Mouse (Mus musculus): ENCODE results near the gene Ovol2. TPM values are rescaled to one million over a fixed set of nuclear protein-coding genes. Genes with fewer than 3 reads are reported as not detected.

Gene Ovol2
- polyA plus RNA-seq, 1 experiment = not detected

DNA sequence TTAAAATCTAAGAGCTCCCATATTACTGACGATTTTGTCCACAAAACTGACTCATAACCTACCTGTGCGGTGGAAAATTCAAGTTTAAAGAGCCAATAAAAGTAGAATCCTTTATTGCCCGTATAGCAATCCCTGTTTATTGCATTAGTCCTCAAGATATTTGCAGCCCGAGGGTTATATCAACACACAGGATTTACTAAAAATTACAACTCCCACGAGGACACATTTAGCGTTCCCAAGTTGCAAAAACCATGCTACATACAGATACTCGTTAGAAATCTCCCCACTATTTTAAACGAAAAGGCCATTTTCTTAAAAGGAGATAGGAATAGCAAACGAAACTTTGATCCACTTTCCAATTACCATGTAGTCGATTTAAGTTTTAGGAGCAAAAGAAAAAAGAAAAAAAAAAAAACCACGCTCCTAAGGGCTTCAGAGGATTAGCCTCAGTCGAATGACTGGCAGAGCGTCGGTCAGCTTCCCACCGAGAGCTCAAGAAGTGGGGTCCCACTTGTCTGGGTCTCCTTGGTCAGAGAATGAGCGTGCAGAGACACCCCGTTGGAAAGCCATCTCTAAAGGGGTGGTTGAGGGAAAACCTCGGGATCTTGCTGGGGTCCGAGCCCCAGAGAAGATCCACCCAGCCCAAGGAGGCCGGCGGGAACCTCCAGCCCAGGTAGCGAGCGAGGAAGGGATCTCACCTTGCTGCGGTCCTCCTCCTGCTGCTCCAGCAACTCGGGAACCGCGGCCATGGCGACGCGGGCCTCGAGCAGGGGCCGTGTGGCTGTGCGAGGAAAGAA is 62.1 kb downstream of the Ovol2 start:
- TF ChIP-seq POLR2A (IDR thresholded peaks at IDR 0.05; ENCODE audit: borderline replicate concordance, low read depth, low read length) (no peak), CTCF (IDR thresholded peaks at IDR 0.05; ENCODE audit: low read depth, low read length) (no peak)
- Histone ChIP-seq H3K27ac (ENCODE audit: insufficient read depth, low read depth, low read length) (peak overlapping the region; percentile 94), H3K4me1 (ENCODE audit: control insufficient read depth, insufficient read depth, low read length) (peaks cover 19% of the 10 kb centered on the region), H3K4me3 (ENCODE audit: insufficient read depth, low read length) (peak overlapping the region; percentile 87)

- TF ChIP-seq CTCF (IDR thresholded peaks at IDR 0.05; ENCODE audit: low read depth, low read length) = no peak
- TF ChIP-seq POLR2A (IDR thresholded peaks at IDR 0.05; ENCODE audit: borderline replicate concordance, low read depth, low read length) = no peak
- Histone ChIP-seq H3K4me1 (ENCODE audit: control insufficient read depth, insufficient read depth, low read length) (peaks cover 17% of the 10 kb centered on the region), H3K4me3 (ENCODE audit: insufficient read depth, low read length) (peak overlapping the region; percentile 87), H3K27ac (ENCODE audit: insufficient read depth, low read depth, low read length) (peak overlapping the region; percentile 94)
Observed at GRCm38 (mm10) chr2:144269306-144269650, 62.7 kb downstream of the Ovol2 start.

DNA sequence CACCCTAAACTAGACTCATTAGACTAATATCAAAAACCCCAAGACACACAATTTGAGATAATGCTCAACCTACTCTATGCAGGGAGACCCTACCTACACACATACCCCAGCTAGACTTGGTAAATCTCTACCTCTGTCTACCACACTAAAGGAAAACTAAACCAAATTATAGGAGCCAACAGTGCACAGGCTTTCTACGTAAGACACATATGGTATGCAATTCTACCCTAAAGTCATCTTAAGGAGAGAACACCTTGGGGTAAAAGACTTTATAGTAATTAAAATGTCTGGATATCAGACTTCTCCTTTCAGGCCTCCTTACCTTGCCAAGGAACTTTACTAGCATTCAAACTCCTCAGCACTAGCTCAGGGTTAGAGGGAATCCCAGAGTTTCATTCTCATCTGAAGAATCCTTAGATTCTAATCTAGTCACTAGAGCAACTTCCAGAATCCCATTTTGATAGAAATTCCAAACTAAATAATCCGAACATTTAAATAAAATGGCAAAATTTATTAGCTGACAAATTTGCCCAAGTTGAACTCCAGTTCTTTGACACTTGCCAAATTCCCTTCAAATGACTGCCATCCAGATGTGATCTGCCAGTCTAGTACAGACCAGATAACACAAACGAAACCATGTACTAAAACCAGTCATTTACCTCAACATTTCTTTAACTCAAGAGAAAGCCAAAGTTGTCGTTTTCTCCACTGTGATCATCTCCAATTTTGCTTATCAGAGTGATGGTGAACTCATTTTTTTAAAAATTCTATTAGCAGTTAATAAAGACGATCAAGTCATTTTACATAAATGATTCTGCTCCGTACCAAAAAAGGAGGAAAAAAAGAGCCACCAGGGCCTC is 63.3 kb downstream of the Ovol2 start:
- Histone ChIP-seq H3K27ac (ENCODE audit: insufficient read depth, low read depth, low read length) (peak overlapping the region; percentile 94), H3K4me3 (ENCODE audit: insufficient read depth, low read length) (peak overlapping the region; percentile 87), H3K4me1 (ENCODE audit: control insufficient read depth, insufficient read depth, low read length) (peaks cover 16% of the 10 kb centered on the region)
- TF ChIP-seq CTCF (IDR thresholded peaks at IDR 0.05; ENCODE audit: low read depth, low read length) = no peak
- no peak for TF ChIP-seq POLR2A (IDR thresholded peaks at IDR 0.05; ENCODE audit: borderline replicate concordance, low read depth, low read length)

DNA sequence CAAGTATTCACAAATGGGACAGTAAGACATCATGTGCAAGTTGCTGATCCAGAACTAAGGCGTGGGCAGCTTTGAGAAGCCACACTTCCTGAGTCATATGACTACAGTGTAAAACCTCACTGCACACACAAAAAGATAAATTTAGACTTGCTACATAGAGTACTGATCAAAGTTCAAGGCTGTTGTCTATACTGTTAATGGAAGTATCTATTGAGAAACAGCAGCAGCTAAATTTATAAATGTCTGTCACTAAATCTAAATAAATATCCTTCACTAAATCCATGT is 64.3 kb downstream of the Ovol2 start:
- Histone ChIP-seq H3K27ac (ENCODE audit: insufficient read depth, low read depth, low read length) (peak overlapping the region; percentile 94), H3K4me1 (ENCODE audit: control insufficient read depth, insufficient read depth, low read length) (peaks cover 18% of the 10 kb centered on the region), H3K4me3 (ENCODE audit: insufficient read depth, low read length) (peak overlapping the region; percentile 49)
- TF ChIP-seq CTCF (IDR thresholded peaks at IDR 0.05; ENCODE audit: low read depth, low read length) = no peak

GRCm38 (mm10) chr2:144267004-144267730 is 64.8 kb downstream of the Ovol2 start:
- H3K27ac ChIP-seq (ENCODE audit: insufficient read depth, low read depth, low read length) = peak overlapping the region; percentile 94
- no peak for TF ChIP-seq CTCF (IDR thresholded peaks at IDR 0.05; ENCODE audit: low read depth, low read length)
- H3K4me1 ChIP-seq (ENCODE audit: control insufficient read depth, insufficient read depth, low read length) = peaks cover 22% of the 10 kb centered on the region
- peak overlapping the region; percentile 49 for H3K4me3 ChIP-seq (ENCODE audit: insufficient read depth, low read length)

GRCm38 (mm10) chr2:144265916-144266683 is 65.8 kb downstream of the Ovol2 start:
- peak overlapping the region; percentile 49 for H3K4me3 ChIP-seq (ENCODE audit: insufficient read depth, low read length)
- TF ChIP-seq CTCF (IDR thresholded peaks at IDR 0.05; ENCODE audit: low read depth, low read length) (no peak), POLR2A (IDR thresholded peaks at IDR 0.05; ENCODE audit: borderline replicate concordance, low read depth, low read length) (no peak)
- peak overlapping the region; percentile 94 for H3K27ac ChIP-seq (ENCODE audit: insufficient read depth, low read depth, low read length)
- H3K4me1 ChIP-seq (ENCODE audit: control insufficient read depth, insufficient read depth, low read length) = peaks cover 30% of the 10 kb centered on the region

DNA sequence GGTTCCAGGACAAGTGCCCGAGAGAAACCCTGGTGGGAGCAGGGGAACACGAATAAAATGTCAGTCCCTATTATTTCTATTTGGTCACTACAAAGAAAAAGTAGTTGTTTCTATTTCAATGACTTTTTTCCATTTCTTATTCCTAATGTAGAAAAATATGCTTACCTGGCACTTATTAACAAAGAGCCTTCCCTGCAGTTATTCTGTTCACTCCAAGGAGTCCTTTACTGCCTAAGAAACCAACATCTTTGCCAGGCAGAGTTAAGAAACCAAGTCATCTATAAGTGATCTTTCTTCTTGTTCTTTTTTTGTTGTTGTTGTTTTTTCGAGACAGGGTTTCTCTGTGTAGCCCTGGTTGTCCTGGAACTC is 66.8 kb downstream of the Ovol2 start:
- TF ChIP-seq POLR2A (IDR thresholded peaks at IDR 0.05; ENCODE audit: borderline replicate concordance, low read depth, low read length) = no peak

GRCm38 (mm10) chr2:144264398-144265119 is 67.4 kb downstream of the Ovol2 start:
- H3K4me1 ChIP-seq (ENCODE audit: control insufficient read depth, insufficient read depth, low read length) = peaks cover 35% of the 10 kb centered on the region

More for the DNA sequence above, 66.8 kb downstream of the Ovol2 start:
- peak overlapping the region; percentile 94 for H3K27ac ChIP-seq (ENCODE audit: insufficient read depth, low read depth, low read length)
- H3K4me1 ChIP-seq (ENCODE audit: control insufficient read depth, insufficient read depth, low read length) = peaks cover 35% of the 10 kb centered on the region
- peak overlapping the region; percentile 39 for H3K4me3 ChIP-seq (ENCODE audit: insufficient read depth, low read length)

GRCm38 (mm10) chr2:144262837-144263236 is 69.1 kb downstream of the Ovol2 start:
- TF ChIP-seq POLR2A (IDR thresholded peaks at IDR 0.05; ENCODE audit: borderline replicate concordance, low read depth, low read length) = no peak
- TF ChIP-seq CTCF (IDR thresholded peaks at IDR 0.05; ENCODE audit: low read depth, low read length) = 0 out of 2 replicates have a peak, but pooled peaks have one; percentile 14
- Histone ChIP-seq H3K4me3 (ENCODE audit: insufficient read depth, low read length) (no peak overlapping the region), H3K27ac (ENCODE audit: insufficient read depth, low read depth, low read length) (no peak overlapping the region), H3K4me1 (ENCODE audit: control insufficient read depth, insufficient read depth, low read length) (peaks cover 37% of the 10 kb centered on the region)

More at GRCm38 (mm10) chr2:144264398-144265119, 67.4 kb downstream of the Ovol2 start:
- peak overlapping the region; percentile 94 for H3K27ac ChIP-seq (ENCODE audit: insufficient read depth, low read depth, low read length)
- H3K4me3 ChIP-seq (ENCODE audit: insufficient read depth, low read length) = peak overlapping the region; percentile 31
- no peak for TF ChIP-seq CTCF (IDR thresholded peaks at IDR 0.05; ENCODE audit: low read depth, low read length)
- TF ChIP-seq POLR2A (IDR thresholded peaks at IDR 0.05; ENCODE audit: borderline replicate concordance, low read depth, low read length) = no peak

Other genes with a start within 250 kb of the Ovol2 start
- gene Mgme1, start 61.5 kb downstream of the Ovol2 start, polyA plus RNA-seq (2012; ENCODE audit: insufficient read depth, insufficient read length, missing spikeins) = 12.2 and 13.2 TPM in 2 replicates
- 867 and 1,049 TPM in 2 replicates for gene Snx5, start 61.2 kb downstream of the Ovol2 start, polyA plus RNA-seq (2012; ENCODE audit: insufficient read depth, insufficient read length, missing spikeins)
- 23.7 and 33.0 TPM in 2 replicates for gene Kat14, start 36.8 kb upstream of the Ovol2 start, polyA plus RNA-seq (2012; ENCODE audit: insufficient read depth, insufficient read length, missing spikeins)
- gene Pet117, start 36.9 kb upstream of the Ovol2 start, polyA plus RNA-seq (2012; ENCODE audit: insufficient read depth, insufficient read length, missing spikeins) = 3.6 TPM in 1 of 2 replicates, not detected in the other
- gene Dzank1, start 195.3 kb upstream of the Ovol2 start, polyA plus RNA-seq (2012; ENCODE audit: insufficient read depth, insufficient read length, missing spikeins) = 1.1 and 1.4 TPM in 2 replicates
- 13.6 and 15.0 TPM in 2 replicates for gene Polr3f, start 195.6 kb upstream of the Ovol2 start, polyA plus RNA-seq (2012; ENCODE audit: insufficient read depth, insufficient read length, missing spikeins)
- 21.9 and 24.9 TPM in 2 replicates for gene Rbbp9, start 218.7 kb upstream of the Ovol2 start, polyA plus RNA-seq (2012; ENCODE audit: insufficient read depth, insufficient read length, missing spikeins)
- gene Sec23b, start 224.1 kb upstream of the Ovol2 start, polyA plus RNA-seq (2012; ENCODE audit: insufficient read depth, insufficient read length, missing spikeins) = 36.5 and 39.7 TPM in 2 replicates

Measured in bone marrow macrophage, adult 2 months (primary cell).